Mouse (Mus musculus) heart, postnatal 0 days (tissue): ENCODE data around the gene Tbr1.

Experiments
- CTCF ChIP-seq: IDR thresholded peaks from 2 replicates; pipeline ENCODE4 v1.5.1; 2016; ENCODE audit warnings: antibody characterized with exemption, control low read depth, low read depth
- EP300 ChIP-seq: IDR thresholded peaks from 2 replicates; pipeline ENCODE4 v1.6.1; 2016; ENCODE audit warnings: antibody characterized with exemption, low read depth

GRCm38 (mm10) chr2:61811507-61812421 is 9.0 kb downstream of the Tbr1 start:
- TF ChIP-seq EP300 (no peak), CTCF (no peak)
